Mouse (Mus musculus): ENCODE measurements around the gene Zfp867. TPM values are rescaled to one million over a fixed set of nuclear protein-coding genes. Genes with fewer than 3 reads are reported as not detected.

The Zfp867 gene
- polyA plus RNA-seq, 1 experiment from 2014 or later, result 13.0 TPM

DNA sequence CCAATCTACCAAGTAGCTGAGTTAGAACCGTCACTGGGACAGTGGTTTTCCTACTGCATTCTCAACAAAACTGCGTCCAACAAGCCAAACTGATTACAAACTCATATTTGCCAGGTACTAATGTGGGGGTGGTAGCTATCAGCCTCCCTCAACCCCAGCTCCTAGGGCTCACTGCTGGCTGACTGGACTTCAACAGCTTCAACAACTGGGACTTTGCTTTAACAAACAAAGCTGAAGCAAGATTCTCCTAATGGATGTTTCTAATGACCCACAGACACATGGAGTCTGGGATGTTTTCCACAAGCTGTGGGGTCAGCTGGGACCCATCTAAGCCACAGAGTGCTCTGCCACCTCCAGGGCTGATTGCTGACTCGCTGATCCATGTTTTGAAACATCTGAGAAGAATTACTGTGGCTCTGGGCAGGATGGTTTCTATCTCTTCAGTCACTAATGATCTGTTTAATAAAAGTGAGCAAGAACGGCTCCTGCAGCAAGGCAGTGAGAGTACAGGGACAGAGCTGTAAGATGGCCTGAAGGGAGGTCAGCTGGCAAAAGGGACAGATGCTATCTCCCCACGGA, 49.2 kb downstream of the Zfp867 start:
- no peak overlapping the region for H3K4me3 ChIP-seq (ENCODE audit: low read depth, low read length)
- DNase-seq (ENCODE audit: low spot score) (no peak), ATAC-seq (replicated peaks; ENCODE audit: low FRiP score) (no peak)
- no peak overlapping the region for H3K27ac ChIP-seq (ENCODE audit: low read depth, low read length)
- no peak overlapping the region for H3K9ac ChIP-seq (ENCODE audit: low read length)
- H3K4me2 ChIP-seq (ENCODE audit: low read depth, low read length, severe bottlenecking), result no peak overlapping the region
- H3K36me3 ChIP-seq (ENCODE audit: control insufficient read depth, insufficient read depth, low read length), result peaks cover 3% of the 10 kb centered on the region; the same call in 1 of the 2 replicates
- H3K27me3 ChIP-seq (ENCODE audit: control insufficient read depth, insufficient read depth, low read length), result no peaks in the 10 kb centered on the region
- no peaks in the 10 kb centered on the region for H3K9me3 ChIP-seq (ENCODE audit: control insufficient read depth, low read length)
- no peaks in the 10 kb centered on the region for H3K4me1 ChIP-seq (replicated peaks; ENCODE audit: control insufficient read depth, insufficient read depth, low read length)
- WGBS, result 89% methylated on average over 5 of the region's 5 CpGs

DNA sequence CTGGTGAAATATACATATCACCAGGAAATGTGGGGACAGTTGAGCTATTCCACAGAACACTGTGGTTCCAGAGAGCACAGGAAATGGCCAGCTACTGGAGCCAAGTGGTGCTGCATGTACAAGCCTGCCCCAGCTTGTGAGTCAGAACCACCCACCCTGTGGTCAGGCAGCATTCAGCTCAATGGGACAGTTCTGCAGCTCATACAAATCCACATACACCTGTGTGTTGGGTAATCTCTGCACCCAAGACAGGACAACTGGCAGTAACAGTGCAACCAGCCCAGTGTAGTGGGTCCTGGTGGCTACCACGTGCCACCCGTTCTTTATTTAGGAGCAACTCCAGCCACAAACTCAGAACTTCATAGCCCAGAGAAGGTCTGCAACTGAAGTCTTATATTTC, 50.3 kb downstream of the Zfp867 start:
- Histone ChIP-seq H3K9ac (ENCODE audit: low read length) (no peak overlapping the region), H3K4me2 (ENCODE audit: low read depth, low read length, severe bottlenecking) (no peak overlapping the region), H3K4me3 (ENCODE audit: low read depth, low read length) (no peak overlapping the region), H3K9me3 (ENCODE audit: control insufficient read depth, low read length) (no peaks in the 10 kb centered on the region), H3K27me3 (ENCODE audit: control insufficient read depth, insufficient read depth, low read length) (no peaks in the 10 kb centered on the region), H3K36me3 (ENCODE audit: control insufficient read depth, insufficient read depth, low read length) (peaks cover 3% of the 10 kb centered on the region; the same call in 1 of the 2 replicates), H3K27ac (ENCODE audit: low read depth, low read length) (no peak overlapping the region), H3K4me1 (replicated peaks; ENCODE audit: control insufficient read depth, insufficient read depth, low read length) (no peaks in the 10 kb centered on the region)
- WGBS, result 94% methylated on average over 2 of the region's 2 CpGs
- ATAC-seq (replicated peaks; ENCODE audit: low FRiP score) (no peak), DNase-seq (ENCODE audit: low spot score) (no peak)

DNA sequence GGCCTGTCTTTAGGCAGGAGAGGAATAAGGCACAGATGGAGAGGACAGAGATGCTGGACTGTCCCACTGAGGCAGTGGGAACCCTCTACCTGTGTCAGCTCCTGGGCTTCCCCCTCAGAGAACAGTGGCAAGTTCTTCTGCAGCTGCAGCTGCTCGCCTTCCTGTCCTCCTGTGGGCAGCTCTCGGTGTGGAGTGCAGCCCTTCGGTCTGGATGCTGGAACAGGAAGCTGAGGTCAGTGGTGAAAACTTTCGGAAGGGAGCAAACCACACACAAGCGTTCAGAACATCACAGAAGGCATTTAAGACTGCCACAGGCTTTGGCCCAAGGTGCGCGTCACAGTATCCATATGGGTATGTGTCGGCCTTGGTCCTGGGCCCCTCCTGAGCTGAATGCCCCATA, 50.8 kb downstream of the Zfp867 start:
- no peaks in the 10 kb centered on the region for H3K27me3 ChIP-seq (ENCODE audit: control insufficient read depth, insufficient read depth, low read length)
- H3K36me3 ChIP-seq (ENCODE audit: control insufficient read depth, insufficient read depth, low read length), result peaks cover 3% of the 10 kb centered on the region; the same call in 1 of the 2 replicates
- H3K9ac ChIP-seq (ENCODE audit: low read length), result no peak overlapping the region
- no peaks in the 10 kb centered on the region for H3K9me3 ChIP-seq (ENCODE audit: control insufficient read depth, low read length)
- DNase-seq (ENCODE audit: low spot score) (no peak), ATAC-seq (replicated peaks; ENCODE audit: low FRiP score) (no peak)
- H3K4me1 ChIP-seq (replicated peaks; ENCODE audit: control insufficient read depth, insufficient read depth, low read length), result no peaks in the 10 kb centered on the region
- no peak overlapping the region for H3K27ac ChIP-seq (ENCODE audit: low read depth, low read length)
- 88% methylated on average over 8 of the region's 8 CpGs for whole genome bisulfite sequencing
- H3K4me3 ChIP-seq (ENCODE audit: low read depth, low read length), result no peak overlapping the region
- H3K4me2 ChIP-seq (ENCODE audit: low read depth, low read length, severe bottlenecking), result no peak overlapping the region

DNA sequence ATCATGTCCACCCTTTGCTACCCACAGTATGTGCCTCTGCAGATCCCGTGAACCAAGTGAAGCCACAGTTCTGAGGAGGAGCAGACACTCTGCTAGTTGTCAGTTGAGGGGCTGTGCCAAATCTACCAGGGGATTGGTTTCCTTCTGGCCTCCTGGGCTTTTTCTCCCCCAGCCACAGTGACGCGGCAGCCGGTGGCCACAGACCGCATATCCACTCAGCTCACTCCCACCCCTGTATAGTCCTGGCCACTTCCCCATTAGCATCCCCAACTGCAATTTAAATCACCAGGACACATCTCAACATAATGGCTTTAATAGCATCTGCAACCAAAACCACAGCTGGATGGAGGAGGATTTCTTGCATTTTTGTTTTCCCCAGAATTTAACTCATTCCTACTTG, 53.6 kb downstream of the Zfp867 start:
- ATAC-seq (replicated peaks; ENCODE audit: low FRiP score), result no peak
- WGBS, result 78% methylated on average over 5 of the region's 5 CpGs

DNA sequence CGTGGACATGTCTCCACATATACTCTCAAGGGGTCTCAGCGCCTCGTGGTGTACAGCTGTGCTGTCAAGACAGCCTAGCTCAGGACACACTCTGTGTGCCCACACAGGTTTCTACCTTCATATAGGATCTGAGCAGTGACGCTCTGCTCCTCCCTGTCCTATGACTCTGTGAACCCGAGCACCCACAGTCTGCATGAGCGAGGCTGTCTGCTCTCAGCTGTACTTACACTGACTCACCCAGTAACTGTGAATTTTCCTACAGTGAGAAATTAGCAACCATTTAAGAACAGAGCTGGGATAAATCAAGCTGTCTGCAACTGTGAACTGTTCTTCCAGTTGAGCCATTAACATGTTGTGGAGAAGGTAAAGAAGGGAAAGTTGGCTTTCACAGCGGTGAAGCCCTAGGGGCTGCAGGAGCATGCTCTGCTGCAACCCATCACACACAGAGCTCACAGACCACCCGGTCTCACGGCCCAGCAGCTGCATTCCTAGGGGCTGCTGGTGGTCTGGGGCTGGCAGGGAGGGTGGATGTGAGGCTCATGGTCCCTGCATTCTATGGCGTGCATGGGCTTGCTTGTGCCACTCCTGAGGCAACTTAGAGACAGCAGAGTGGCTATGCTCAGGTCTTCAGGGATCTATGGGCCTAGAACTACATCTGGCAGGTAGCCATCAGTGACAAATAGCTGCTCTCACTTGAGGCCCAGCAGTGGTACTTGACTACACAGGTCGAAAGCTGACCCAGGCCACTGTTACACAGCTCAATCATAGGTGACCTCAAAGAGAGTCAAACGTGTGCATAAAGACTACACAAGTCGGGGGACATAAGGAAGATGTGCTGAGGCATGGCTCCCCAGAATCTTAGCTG, 59.0 kb downstream of the Zfp867 start:
- 92% methylated on average over 13 of the region's 13 CpGs for WGBS
- no peak for DNase-seq (ENCODE audit: low spot score)
- Histone ChIP-seq H3K27ac (ENCODE audit: low read depth, low read length) (no peak overlapping the region), H3K9ac (ENCODE audit: low read length) (no peak overlapping the region), H3K9me3 (ENCODE audit: control insufficient read depth, low read length) (no peaks in the 10 kb centered on the region), H3K27me3 (ENCODE audit: control insufficient read depth, insufficient read depth, low read length) (no peaks in the 10 kb centered on the region), H3K36me3 (ENCODE audit: control insufficient read depth, insufficient read depth, low read length) (no peaks in the 10 kb centered on the region), H3K4me3 (ENCODE audit: low read depth, low read length) (no peak overlapping the region), H3K4me2 (ENCODE audit: low read depth, low read length, severe bottlenecking) (no peak overlapping the region), H3K4me1 (replicated peaks; ENCODE audit: control insufficient read depth, insufficient read depth, low read length) (peaks cover 2% of the 10 kb centered on the region; the same call in 1 of the 2 replicates)
- ATAC-seq (replicated peaks; ENCODE audit: low FRiP score), result no peak

More for the DNA sequence above, 53.6 kb downstream of the Zfp867 start:
- H3K4me3 ChIP-seq (ENCODE audit: low read depth, low read length), result no peak overlapping the region
- H3K27ac ChIP-seq (ENCODE audit: low read depth, low read length), result no peak overlapping the region
- DNase-seq (ENCODE audit: low spot score), result no peak
- no peaks in the 10 kb centered on the region for H3K4me1 ChIP-seq (replicated peaks; ENCODE audit: control insufficient read depth, insufficient read depth, low read length)
- no peaks in the 10 kb centered on the region for H3K9me3 ChIP-seq (ENCODE audit: control insufficient read depth, low read length)
- no peaks in the 10 kb centered on the region for H3K27me3 ChIP-seq (ENCODE audit: control insufficient read depth, insufficient read depth, low read length)
- no peak overlapping the region for H3K4me2 ChIP-seq (ENCODE audit: low read depth, low read length, severe bottlenecking)
- H3K36me3 ChIP-seq (ENCODE audit: control insufficient read depth, insufficient read depth, low read length), result no peaks in the 10 kb centered on the region; the same call in 1 of the 2 replicates
- H3K9ac ChIP-seq (ENCODE audit: low read length), result no peak overlapping the region

DNA sequence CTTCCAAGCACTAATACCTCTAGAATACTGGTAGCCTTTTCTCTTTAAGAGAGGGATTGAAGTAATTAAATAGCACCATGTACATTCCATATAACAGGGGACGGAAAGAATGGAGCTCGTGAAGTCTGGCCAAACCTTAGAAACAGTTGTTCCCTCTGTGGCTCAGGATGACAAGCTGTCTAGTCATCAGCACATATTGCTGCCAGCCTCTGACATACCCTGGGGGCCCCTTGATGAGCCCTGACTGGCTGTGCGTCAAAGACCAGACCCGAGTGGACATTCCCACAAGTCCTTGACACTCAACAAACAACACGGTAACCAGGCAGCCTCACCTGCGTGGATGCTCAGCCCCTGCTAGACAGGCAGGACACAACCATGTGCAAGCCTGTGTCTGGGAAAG, 60.2 kb downstream of the Zfp867 start:
- Histone ChIP-seq H3K9ac (ENCODE audit: low read length) (no peak overlapping the region), H3K27ac (ENCODE audit: low read depth, low read length) (no peak overlapping the region), H3K4me1 (replicated peaks; ENCODE audit: control insufficient read depth, insufficient read depth, low read length) (peaks cover 2% of the 10 kb centered on the region; the same call in 1 of the 2 replicates), H3K9me3 (ENCODE audit: control insufficient read depth, low read length) (no peaks in the 10 kb centered on the region), H3K4me2 (ENCODE audit: low read depth, low read length, severe bottlenecking) (no peak overlapping the region), H3K36me3 (ENCODE audit: control insufficient read depth, insufficient read depth, low read length) (no peaks in the 10 kb centered on the region), H3K4me3 (ENCODE audit: low read depth, low read length) (no peak overlapping the region), H3K27me3 (ENCODE audit: control insufficient read depth, insufficient read depth, low read length) (no peaks in the 10 kb centered on the region)
- ATAC-seq (replicated peaks; ENCODE audit: low FRiP score), result no peak
- WGBS, result 66% methylated on average over 6 of the region's 6 CpGs
- DNase-seq (ENCODE audit: low spot score), result no peak

Other genes starting within 250 kb of the Zfp867 start
- gene Arf1, start 244.2 kb downstream of the Zfp867 start, polyA plus RNA-seq (2014; fragmentation: Nextera tagmentation; extraction: Ambion mirVana), result 577 and 597 TPM in 2 replicates
- gene Wnt3a, start 181.7 kb downstream of the Zfp867 start, polyA plus RNA-seq (2014; fragmentation: Nextera tagmentation; extraction: Ambion mirVana), result 4.9 and 5.9 TPM in 2 replicates
- 4.3 and 4.7 TPM in 2 replicates for gene Wnt9a, start 165.5 kb downstream of the Zfp867 start, polyA plus RNA-seq (2014; fragmentation: Nextera tagmentation; extraction: Ambion mirVana)
- gene Prss38, start 96.8 kb downstream of the Zfp867 start, polyA plus RNA-seq (2014; fragmentation: Nextera tagmentation; extraction: Ambion mirVana), result not detected in 2 replicates
- 17.8 and 20.5 TPM in 2 replicates for gene Jmjd4, start 22.4 kb downstream of the Zfp867 start, polyA plus RNA-seq (2014; fragmentation: Nextera tagmentation; extraction: Ambion mirVana)
- gene Snap47, start 21.3 kb downstream of the Zfp867 start, polyA plus RNA-seq (2014; fragmentation: Nextera tagmentation; extraction: Ambion mirVana), result 130 and 137 TPM in 2 replicates
- 36.6 and 39.4 TPM in 2 replicates for gene Zkscan17, start 54.3 kb upstream of the Zfp867 start, polyA plus RNA-seq (2014; fragmentation: Nextera tagmentation; extraction: Ambion mirVana)
- 0.08 and 0.09 TPM in 2 replicates for gene Nlrp3, start 69.1 kb upstream of the Zfp867 start, polyA plus RNA-seq (2014; fragmentation: Nextera tagmentation; extraction: Ambion mirVana)
- gene Olfr222, start 103.8 kb upstream of the Zfp867 start, polyA plus RNA-seq (2014; fragmentation: Nextera tagmentation; extraction: Ambion mirVana), result not detected in 2 replicates
- not detected in 2 replicates for gene Olfr223, start 120.8 kb upstream of the Zfp867 start, polyA plus RNA-seq (2014; fragmentation: Nextera tagmentation; extraction: Ambion mirVana)
- 97.6 and 104 TPM in 2 replicates for gene Mprip, start 188.8 kb upstream of the Zfp867 start, polyA plus RNA-seq (2014; fragmentation: Nextera tagmentation; extraction: Ambion mirVana)